Mouse (Mus musculus) layer of hippocampus, adult 8-10 months (tissue): Measurements from ENCODE around the gene Selenbp1. TPM values are rescaled to one million over a fixed set of nuclear protein-coding genes. Genes with fewer than 3 reads are reported as not detected.
"Not testable (repeated sequence)": the region's sequence is repeated elsewhere in the genome, so short reads cannot be mapped to it uniquely, and the experiment has no call there.

Source experiments
- DNase-seq, 2 experiments: peaks; one replicate each; pipeline ENCODE4 v3.0.0; 2022; ENCODE audit warnings: low spot score in 2 of 2
- total RNA-seq, 4 experiments: library from RNA; stranded (reverse); gene quantifications; 2 replicates each; pipeline ENCODE4 v1.2.4; 2022

Selenbp1 gene
- total RNA-seq: 10 to 100 TPM; 11.1 to 14.5 (median 12.5) TPM

- DNase-seq: peak; percentile 66 to 67
Measured at GRCm38 (mm10) chr3:94932809-94933564, at the start of gene Selenbp1. TSS of gene Selenbp1 (plus strand) at chr3:94933056.

GRCm38 (mm10) chr3:94886316-94887224 lies 46.3 kb upstream of the Selenbp1 start, which contains the start of gene Psmb4:
TSS of gene Psmb4 (minus strand) at chr3:94886961.
- peak; percentile 79 to 84 for DNase-seq

DNA sequence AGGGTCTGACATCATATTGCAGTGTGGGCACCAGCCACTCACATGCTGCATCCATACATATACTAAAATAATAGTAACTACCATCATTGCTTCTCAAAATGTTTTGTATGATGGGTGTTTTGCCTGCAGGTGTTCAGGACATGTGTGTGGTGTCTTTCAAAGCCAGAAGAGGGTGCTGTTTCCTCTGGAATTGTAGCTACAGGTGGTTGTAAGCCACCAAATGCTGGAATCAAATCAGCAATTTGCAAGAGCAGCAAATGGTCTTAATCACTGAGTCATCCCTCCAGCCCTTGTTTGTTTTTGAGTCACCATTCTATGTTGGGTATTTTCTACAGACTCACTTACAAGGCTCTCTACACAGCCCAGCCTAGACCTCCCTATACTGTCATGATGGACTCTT lies 44.3 kb upstream of the Selenbp1 start:
- no peak for DNase-seq

DNA sequence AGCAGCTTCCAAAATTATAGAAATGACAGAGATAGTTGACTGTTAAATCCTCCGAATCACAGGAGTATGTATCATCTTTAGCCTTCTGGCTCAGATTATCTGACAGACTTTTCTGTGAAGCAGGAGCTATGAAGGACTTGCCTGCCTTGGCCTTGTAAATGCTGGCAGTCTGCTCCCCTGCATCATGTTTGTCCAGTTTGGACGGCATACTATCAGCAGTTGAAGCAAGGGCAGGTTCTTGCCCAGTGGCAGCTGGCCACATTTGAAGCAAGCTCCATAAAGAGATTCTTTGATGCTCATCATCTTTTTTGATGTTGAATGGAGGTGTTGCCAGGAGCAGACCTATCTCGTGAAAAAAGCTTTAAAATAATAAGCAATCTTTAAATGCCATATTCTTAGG lies 38.8 kb upstream of the Selenbp1 start:
- no peak for DNase-seq

DNA sequence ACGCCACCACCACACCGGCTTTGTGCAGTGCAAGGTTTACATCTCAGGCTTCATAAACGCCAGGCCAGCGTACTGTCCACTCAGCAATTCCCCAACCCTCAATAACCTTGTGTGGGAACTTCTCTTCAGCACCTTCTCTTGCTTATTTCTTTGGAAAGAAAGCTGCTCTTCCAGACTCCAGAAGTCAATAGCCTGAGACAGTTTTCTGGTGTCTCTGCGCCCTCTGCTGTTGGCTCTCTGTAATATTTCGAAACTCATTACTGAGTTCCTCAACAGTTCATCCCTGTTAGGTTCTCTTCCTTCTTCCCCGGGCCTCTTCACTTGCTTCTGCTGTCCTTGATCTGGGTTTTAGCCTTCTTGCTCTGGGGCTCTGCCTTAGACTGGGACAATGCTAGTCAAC lies 30.1 kb upstream of the Selenbp1 start:
- DNase-seq: peak in 1 of 2 experiments; percentile 56

DNA sequence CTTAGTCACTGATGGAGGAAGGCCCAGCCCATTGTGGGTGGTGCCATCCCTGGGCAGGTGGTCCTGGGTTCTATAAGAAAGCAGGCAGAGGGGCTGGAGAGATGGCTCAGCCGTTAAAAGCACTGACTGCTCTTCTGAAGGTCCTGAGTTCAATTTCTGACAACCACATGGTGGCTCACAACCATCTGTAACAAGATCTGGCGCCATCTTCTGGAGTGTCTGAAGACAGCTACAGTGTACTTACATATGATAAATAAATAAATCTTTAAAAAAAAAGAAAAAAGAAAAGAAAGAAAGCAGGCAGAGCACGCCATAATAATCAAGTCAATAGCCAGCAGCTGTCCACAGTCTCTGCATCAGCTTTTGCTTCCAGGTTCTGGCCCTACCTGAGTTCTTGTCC lies 28.1 kb upstream of the Selenbp1 start:
- not testable (repeated sequence) for DNase-seq

DNA sequence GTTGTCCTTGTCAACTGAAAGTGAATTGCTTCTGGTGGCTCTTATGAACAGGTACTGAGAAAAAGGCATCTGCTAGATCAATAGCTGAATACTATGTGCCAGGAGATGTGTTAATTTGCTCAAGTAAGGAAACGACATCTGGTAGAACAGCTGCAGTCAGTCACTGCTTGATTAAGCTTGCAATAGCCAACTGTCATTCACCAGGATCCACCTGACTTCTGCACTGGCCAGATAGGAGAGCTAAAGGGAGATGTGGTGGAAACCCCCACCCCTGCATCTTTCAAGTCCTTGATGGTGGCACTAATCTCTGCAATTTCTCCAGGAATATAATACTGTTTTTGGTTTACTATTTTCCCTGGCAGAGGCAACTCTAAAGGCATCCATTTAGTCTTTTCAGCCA lies 26.4 kb upstream of the Selenbp1 start:
- no peak for DNase-seq

GRCm38 (mm10) chr3:94911050-94911693 lies 21.7 kb upstream of the Selenbp1 start:
- DNase-seq: no peak

GRCm38 (mm10) chr3:94913801-94914200 lies 19.1 kb upstream of the Selenbp1 start:
- no peak for DNase-seq

DNA sequence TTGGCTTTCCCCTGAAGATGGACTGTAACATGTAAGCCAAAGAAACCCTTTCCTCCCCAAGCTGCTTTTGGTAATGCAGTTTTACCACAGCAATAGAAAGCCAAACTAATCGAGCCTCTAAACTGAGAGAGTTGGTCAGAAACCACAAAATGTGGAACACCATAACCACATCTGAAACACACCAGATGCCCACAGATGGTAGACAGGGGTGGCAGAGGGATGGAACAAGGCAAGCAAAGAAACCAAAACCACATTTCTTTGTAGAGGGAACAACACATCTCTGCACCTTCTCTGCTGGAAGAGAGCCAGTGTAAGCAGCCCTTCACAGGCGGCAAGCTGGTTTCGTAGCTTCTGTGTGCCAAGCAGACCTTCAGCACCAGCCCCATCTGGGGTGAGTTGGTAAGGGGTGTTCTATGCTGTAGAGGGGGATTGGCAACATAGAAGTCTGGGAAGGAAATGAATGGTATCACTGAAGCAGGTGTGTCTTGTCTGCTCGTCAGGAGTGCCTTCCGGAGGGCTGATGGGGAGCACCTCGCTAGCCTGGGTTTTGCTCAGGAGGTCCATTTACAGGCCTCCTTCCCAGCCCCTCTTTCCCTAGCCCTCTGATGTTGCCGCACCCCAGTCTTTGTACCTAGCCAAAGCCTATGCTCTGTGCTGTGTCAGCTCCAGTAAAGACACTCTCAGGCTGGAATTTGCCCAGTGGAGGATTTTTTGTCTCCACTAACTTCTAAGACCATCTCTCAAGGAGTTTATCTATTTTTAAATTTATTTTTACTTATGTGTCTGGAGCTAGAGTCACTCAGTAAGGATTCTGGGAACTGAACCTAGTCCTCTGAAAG lies 16.7 kb upstream of the Selenbp1 start:
- no peak for DNase-seq

DNA sequence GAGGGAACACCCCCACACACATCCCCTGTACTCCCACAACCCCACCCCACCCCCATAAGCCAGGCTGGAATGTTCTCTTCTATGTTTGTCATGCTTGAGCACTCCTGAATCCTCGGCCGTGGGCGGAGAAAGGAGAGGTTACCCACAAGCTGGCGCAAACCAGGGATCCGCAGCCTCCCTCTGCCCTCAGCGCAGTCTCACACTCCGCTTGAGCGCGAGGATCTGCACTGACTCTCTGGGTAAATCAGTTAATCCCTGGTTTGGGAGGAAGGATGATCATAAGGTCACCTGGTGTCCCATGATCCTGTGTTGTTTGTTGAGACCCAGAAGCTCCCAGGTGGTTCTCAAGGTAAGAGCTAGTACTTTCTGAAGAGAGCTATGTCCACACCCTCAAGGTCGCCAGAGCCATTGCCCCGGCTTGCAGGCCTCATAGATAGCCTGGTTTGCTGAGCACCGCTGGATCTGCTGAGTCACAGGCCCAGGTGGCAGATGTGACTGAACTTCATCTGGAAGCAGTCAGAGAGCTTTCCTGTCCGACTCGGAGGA lies 15.0 kb upstream of the Selenbp1 start:
- DNase-seq: no peak

- DNase-seq: no peak
Measured at GRCm38 (mm10) chr3:94918845-94919244, 14.0 kb upstream of the Selenbp1 start.

DNA sequence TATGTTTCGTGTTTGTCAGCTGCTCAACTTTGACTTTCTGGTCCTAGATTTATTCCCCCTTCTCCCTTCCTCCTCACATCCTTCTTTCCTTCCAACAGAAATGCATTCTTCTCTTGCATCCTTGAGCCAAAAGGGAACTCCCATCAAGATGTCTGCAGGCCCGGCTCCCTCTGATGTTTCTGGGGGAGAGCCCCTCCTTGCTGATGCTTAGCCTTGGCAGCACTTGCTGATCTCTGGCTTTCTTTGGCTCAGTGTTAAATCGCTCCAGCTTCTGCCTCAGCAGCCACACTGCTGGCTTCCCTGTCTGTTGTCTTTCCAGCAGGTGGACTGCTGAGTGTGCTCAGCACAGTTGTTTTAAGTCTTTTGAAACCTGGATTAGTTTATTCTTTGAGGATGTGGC lies 11.8 kb upstream of the Selenbp1 start:
- no peak for DNase-seq

GRCm38 (mm10) chr3:94922333-94922732 lies 10.5 kb upstream of the Selenbp1 start:
- DNase-seq: no peak

DNA sequence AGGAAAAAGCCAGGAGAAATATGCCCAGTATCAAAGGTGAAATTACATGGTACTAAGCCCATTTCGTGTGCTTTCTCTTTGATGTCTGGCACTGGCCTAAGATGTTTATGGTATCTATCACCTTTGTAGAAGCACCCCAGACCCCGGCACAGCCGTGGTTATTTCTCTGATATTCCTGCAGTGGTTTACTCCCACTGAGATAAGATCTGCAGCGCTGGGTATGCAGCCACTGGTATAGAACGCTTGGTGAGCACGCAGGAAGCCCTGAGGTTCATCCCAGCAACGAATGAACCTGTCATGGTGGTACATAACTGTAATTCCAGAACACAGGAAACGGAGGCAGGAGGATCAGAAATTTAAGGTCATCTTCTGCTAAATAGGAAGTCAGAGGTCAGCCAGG lies 8.2 kb upstream of the Selenbp1 start:
- no peak for DNase-seq

- DNase-seq: not testable (repeated sequence)
Measured at GRCm38 (mm10) chr3:94926301-94926736, 6.5 kb upstream of the Selenbp1 start.

- not testable (repeated sequence) for DNase-seq
Measured at GRCm38 (mm10) chr3:94928979-94929378, 3.9 kb upstream of the Selenbp1 start.

GRCm38 (mm10) chr3:94930386-94931266 lies 2.2 kb upstream of the Selenbp1 start:
- not testable (repeated sequence) for DNase-seq

GRCm38 (mm10) chr3:94931427-94932082 lies 1.3 kb upstream of the Selenbp1 start:
- DNase-seq: not testable (repeated sequence)
